Mouse (Mus musculus) skeletal muscle tissue, adult 2 months (tissue): ENCODE results near the gene Runx2.

Experiments used
- DNase-seq: peaks from one replicate; pipeline ENCODE4 v3.0.0-alpha.2; 2012; ENCODE audit warnings: low read depth, low spot score

Gene Runx2

DNA sequence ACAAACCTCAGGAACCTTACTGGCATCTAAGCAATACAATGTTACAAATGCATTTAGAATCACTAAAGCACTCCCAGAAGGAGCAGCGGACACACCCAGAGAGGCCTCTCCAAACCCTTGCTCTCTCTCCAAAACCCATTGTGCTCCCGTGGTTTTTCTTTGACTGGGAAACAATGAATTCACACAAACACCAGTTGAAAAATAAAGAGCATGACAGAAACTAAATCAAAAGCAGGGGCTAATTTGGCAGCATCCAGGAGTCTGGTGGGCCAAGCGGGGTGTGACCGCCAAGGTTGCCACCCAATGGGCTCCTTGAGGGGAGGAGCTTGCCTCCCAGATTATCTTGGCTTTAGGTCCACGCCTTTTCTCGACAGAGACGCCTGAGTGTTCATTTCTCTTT, 341.9 kb downstream of the Runx2 start:
- no peak for DNase-seq

DNA sequence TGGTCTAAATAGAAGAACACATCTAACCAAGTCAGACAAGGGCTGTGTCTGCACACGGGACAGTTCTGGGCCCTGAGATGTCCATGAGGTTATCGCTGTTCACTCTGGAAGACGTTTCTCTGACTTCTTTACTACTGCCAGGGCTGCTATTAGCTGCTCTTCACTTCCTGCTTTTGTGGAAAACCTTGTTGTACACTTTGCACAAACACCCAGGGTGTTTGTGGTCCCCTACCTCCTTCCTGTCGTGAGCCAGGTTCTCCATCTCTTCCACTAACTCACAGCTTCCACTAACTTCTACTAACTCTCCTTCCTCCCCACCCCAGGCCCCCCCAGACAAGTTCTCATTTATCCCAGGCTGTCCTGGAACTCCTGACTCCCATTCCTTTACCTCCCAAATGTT, 350.9 kb downstream of the Runx2 start:
- DNase-seq = no peak

DNA sequence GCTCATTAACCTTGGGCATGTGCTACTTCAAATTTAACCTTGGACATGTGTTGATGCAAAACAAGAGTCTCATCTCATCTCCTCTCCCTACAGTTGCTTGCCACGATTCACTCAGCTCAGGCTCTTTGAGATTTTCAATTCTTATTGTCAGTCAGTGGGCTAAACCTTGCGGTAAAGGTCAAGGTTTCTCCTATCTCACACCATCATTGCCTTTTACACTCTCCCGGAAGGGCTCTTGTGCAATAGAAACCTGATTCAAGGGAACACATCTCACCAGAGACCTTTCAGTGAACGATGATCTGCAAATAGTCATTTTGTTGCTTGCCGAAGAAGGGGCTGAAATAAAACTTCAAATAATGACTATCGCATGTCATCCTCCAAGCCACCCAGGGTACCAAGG, 354.4 kb downstream of the Runx2 start:
- DNase-seq = no peak

DNA sequence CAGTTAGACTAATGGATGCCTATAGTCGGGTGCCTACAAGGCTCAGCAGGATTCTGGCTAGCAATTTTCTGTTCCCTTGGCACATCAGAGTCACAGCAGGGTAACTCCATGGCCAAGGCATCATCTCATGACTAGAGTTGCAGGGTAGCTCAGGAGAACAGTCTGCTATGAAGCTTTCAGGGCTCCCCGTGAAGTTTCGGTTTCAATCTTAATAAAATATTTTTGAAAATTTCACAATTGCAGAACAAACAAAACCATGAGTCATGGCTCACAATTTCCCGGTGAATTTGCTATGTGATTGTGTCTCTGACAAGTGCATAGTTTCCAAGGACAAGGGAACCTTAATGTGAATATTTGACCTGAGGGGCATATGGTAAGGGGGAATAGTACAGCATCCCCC, 355.6 kb downstream of the Runx2 start:
- no peak for DNase-seq

DNA sequence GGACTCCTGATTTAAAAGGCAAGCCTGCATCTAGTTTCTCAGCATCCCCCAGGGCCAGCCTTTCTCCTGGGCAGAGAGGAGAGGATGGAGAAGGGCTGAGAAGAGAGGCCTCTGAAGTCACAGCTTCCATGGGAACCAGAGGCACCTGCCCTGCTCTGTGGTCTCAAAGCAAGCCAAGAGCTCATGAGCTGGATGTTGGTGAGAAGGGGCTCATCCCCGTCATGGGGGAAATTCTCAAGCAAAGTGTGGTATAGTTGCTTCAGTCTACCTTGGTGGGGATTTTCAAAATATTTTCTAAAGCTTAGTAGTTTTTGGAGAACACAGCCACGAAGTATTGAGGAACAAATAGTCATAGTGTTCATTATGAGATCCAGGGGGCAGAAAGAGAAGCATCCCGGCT, 357.9 kb downstream of the Runx2 start:
- DNase-seq = no peak

DNA sequence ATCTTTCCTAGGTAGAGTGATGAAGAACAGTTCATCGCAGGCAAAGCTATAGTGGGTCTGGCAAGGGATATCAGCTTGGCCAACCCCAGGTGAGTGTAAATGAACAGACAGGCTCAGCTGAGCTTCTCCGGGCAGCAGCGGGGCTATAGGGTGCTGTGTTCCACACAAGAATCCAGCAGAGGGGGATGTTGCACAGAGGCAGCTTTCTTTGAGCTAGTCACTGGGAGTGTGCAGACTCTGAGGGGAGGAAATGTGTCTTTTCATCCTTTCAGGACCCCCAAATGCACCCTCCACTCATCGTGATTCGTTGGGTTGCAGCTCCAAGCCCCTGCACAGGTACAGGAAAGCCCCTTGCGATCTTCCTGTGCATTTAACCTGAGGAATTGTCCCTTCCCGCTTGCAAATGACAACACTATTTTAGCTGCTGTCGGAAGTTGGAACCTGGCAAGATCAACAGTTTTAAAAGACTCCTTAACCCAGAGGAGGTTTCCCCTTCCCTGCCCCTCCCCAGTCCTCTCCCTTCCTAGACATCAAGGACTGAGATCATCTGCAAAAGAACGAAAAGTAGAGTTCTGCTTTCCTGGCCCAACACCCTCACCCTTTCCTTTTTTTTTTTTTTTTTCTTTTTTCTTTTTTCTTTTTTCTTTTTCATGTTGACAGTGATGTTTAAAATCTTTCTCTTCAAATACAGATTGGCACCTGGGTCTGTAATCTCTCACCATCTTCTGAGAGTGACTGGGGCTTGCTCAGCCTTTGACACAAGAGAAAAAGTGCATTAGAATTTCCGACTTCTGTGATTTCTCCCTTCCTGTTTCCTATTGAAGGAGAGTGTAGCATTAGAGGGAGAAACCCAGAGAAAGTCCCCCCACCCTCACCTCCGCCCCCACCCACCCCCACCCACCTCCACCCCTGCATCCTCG, 358.7 kb downstream of the Runx2 start:
- DNase-seq = peak; percentile 25

DNA sequence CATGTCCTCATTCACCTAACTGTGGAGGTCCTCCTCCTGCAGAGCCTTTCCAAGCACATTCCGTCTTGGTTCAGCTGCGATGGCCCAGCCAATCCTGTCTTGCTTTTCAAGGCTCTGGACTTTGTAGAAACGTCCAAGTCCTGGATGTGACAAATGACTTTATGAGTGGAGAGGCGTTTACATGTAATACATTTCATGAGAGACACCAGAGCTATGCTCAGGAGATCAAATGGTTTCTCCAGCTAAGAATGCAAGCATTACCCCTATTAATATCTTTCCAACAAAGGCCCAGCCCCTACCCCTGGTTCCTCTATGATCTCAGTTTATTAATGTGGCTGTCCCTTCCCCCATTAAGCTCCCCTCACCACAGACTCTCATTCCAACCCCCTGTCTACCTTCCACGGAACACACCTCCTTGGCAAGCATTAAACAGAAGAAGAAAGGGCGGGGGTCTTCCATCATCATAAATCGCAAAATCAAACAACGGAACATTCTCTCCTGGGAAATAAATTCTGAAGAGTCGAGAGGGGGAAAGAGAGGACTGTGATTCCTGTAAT, 364.6 kb downstream of the Runx2 start:
- DNase-seq = no peak
